In genomic region chr4:129877967-129878655, GRCm38 (mm10) we compare ENCODE assay signal across 7 mouse cellular contexts. TPM values are rescaled to one million over a fixed set of nuclear protein-coding genes. Genes with fewer than 3 reads are reported as not detected.
A peak's percentile ranks its signal among the peaks of the same experiment; 100 is the strongest.
DNase-seq lines count a peak whose midpoint lies in the region; ATAC-seq and TF ChIP-seq lines count a peak whose summit lies in the region.

No protein-coding gene starts in this region.

- no peaks in the 10 kb centered on the region for H3K27me3 ChIP-seq in testis, adult 2 months (ENCODE audit: control insufficient read depth, insufficient read depth, low read length)
- H3K27me3 ChIP-seq in forebrain, postnatal 0 days (ENCODE audit: insufficient read depth, low read length) = no peaks in the 10 kb centered on the region
- H3K27me3 ChIP-seq in limb, embryonic 12.5 days = no peaks in the 10 kb centered on the region

- ATAC-seq in forebrain, postnatal 0 days = no peak
- ATAC-seq in limb, embryonic 12.5 days (ENCODE audit: insufficient number of reproducible peaks, insufficient read depth, low FRiP score, low TSS enrichment, low read depth) = no peak

- no peak for TF ChIP-seq POLR2A in testis, adult 2 months (IDR thresholded peaks at IDR 0.05; ENCODE audit: control insufficient read depth, low read depth, low read length)

- peak overlapping the region; percentile 51 for H3K4me2 ChIP-seq in forebrain, postnatal 0 days (ENCODE audit: low read depth)
- H3K4me2 ChIP-seq in limb, embryonic 12.5 days = peak overlapping the region; percentile 56

- WGBS in forebrain, postnatal 0 days = 59% methylated on average over 11 of the region's 11 CpGs
- WGBS in limb, embryonic 12.5 days = 67% methylated on average over 11 of the region's 11 CpGs

- H3K4me3 ChIP-seq in testis, adult 2 months (ENCODE audit: control insufficient read depth, low read depth, low read length) = no peak overlapping the region
- H3K4me3 ChIP-seq in forebrain, postnatal 0 days (ENCODE audit: low read depth, low read length) = no peak overlapping the region
- no peak overlapping the region for H3K4me3 ChIP-seq in limb, embryonic 12.5 days (replicated peaks)

- TF ChIP-seq CTCF in testis, adult 2 months (IDR thresholded peaks at IDR 0.05; ENCODE audit: control insufficient read depth, insufficient read depth, insufficient replicate concordance, low read depth, low read length) = no peak
- TF ChIP-seq CTCF in forebrain, postnatal 0 days (IDR thresholded peaks at IDR 0.05; ENCODE audit: low read depth) = no peak

- peak overlapping the region; percentile 59 for H3K27ac ChIP-seq in testis, adult 2 months (ENCODE audit: control insufficient read depth, insufficient read depth, low read depth, low read length)
- H3K27ac ChIP-seq in forebrain, postnatal 0 days (ENCODE audit: low read depth, low read length) = peak overlapping the region; percentile 80; the same call in 1 of the 2 replicates
- 0 out of 2 replicates have a peak overlapping the region, but pooled peaks have one; percentile 32 for H3K27ac ChIP-seq in limb, embryonic 12.5 days

- H3K9me3 ChIP-seq in forebrain, postnatal 0 days (ENCODE audit: low read length) = no peaks in the 10 kb centered on the region
- H3K9me3 ChIP-seq in limb, embryonic 12.5 days = no peaks in the 10 kb centered on the region

- H3K4me1 ChIP-seq in testis, adult 2 months (ENCODE audit: control insufficient read depth, insufficient read depth, low read length) = peaks cover 12% of the 10 kb centered on the region
- H3K4me1 ChIP-seq in forebrain, postnatal 0 days (ENCODE audit: insufficient read depth) = peaks cover 11% of the 10 kb centered on the region; the same call in 1 of the 2 replicates
- peaks cover 27% of the 10 kb centered on the region for H3K4me1 ChIP-seq in limb, embryonic 12.5 days (replicated peaks)

- peak overlapping the region; percentile 46 for H3K9ac ChIP-seq in forebrain, postnatal 0 days
- H3K9ac ChIP-seq in limb, embryonic 12.5 days (replicated peaks) = peak overlapping the region; percentile 18; the same call in 1 of the 2 replicates

- H3K36me3 ChIP-seq in testis, adult 2 months (ENCODE audit: control insufficient read depth, insufficient read depth, low read length) = no peaks in the 10 kb centered on the region
- H3K36me3 ChIP-seq in forebrain, postnatal 0 days (ENCODE audit: insufficient read depth) = no peaks in the 10 kb centered on the region
- H3K36me3 ChIP-seq in limb, embryonic 12.5 days = no peaks in the 10 kb centered on the region

- no peak for DNase-seq in testis, postnatal 10 days (ENCODE audit: low spot score)
- no peak for DNase-seq in forebrain, postnatal 0 days
- peak; percentile 12 to 43 for DNase-seq in spleen, postnatal 10 days (ENCODE audit: low spot score in 2 of 2)
- no peak for DNase-seq in cerebellum, adult 8-10 months
- DNase-seq in left cerebral cortex, adult 9 months (ENCODE audit: low spot score in 2 of 2) = no peak

RNA-seq across cellular contexts. Expression of gene Spocd1, which starts 50.9 kb away (rescaled TPM):
- polyA plus RNA-seq in testis, adult 2 months (2012; rRNA removed) = 5.1 and 5.4 TPM in 2 replicates
- total RNA-seq in forebrain, postnatal 0 days (2014; rRNA removed) = not detected in 2 replicates
- polyA plus RNA-seq in forebrain, postnatal 0 days (2015; fragmentation: Nextera tagmentation; extraction: Ambion mirVana) = 0.05 TPM in 1 of 2 replicates, not detected in the other
- polyA plus RNA-seq in limb, embryonic 12.5 days (2016; fragmentation: Nextera tagmentation; extraction: Ambion mirVana) = not detected in 2 replicates

Comparison
In these comparisons a context has a peak if more than half of its experiments do, and no peak if none do; other contexts are left out.
1. DNase-seq: peak in spleen, postnatal 10 days (2 of 2); none in testis, postnatal 10 days (single experiment), forebrain, postnatal 0 days (single experiment), cerebellum, adult 8-10 months (single experiment) and left cerebral cortex, adult 9 months (0 of 2).
2. Peak in every context shown above with its lines, with median percentiles within 50 percentile points of each other: H3K27ac ChIP-seq.